Mouse (Mus musculus) brown adipose tissue, adult 24 weeks (tissue): ENCODE measurements around the gene Ltc4s. TPM values are rescaled to one million over a fixed set of nuclear protein-coding genes. Genes with fewer than 3 reads are reported as not detected.

ENCODE experiments used
- H3K27ac ChIP-seq: fragments of 200-500 bp; replicated peaks from 2 replicates; pipeline ENCODE4 v1.5.1; 2012; ENCODE audit warnings: low read depth, mild to moderate bottlenecking, low read length
- H3K4me1 ChIP-seq: fragments of 200-500 bp; 2 replicates; pipeline ENCODE4 v1.6.1; 2012; ENCODE audit warnings: low read length, mixed read lengths; ENCODE audit not compliant: control insufficient read depth, insufficient read depth, insufficient read length
- H3K4me3 ChIP-seq: fragments of 200-500 bp; 2 replicates; pipeline ENCODE4 v1.5.1; 2012; ENCODE audit warnings: low read depth, mild to moderate bottlenecking, low read length, moderate library complexity; ENCODE audit not compliant: insufficient read depth
- polyA plus RNA-seq: library from polyadenylated mRNA; stranded (reverse); fragments of >200 nt; gene quantifications from 2 replicates; pipeline ENCODE4 v1.2.4, GENCODE M21; 2012; ENCODE audit not compliant: missing spikeins, insufficient read depth, insufficient read length

The Ltc4s gene
- 27.5 and 45.3 TPM in 2 replicates for polyA plus RNA-seq

DNA sequence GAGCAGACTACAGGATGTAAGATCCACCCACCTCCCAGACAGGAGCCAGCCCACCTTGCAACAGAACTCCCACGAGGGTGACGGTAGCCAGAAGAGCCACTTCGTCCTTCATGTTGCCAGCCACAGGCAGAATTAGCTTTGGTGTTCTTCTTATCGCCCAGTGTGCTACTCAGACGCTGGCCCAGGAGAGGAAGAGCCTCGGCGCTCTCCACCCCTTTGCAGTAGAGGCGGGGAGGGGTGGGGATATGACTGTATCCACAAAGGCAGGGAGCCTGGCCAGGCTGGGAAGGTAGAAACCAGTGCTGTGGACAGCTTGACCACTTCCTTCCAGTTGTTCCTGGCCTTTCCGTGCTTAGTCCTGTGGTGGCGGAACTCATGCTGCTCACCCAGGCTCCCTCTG lies at the start of gene Ltc4s:
Gene Ltc4s, minus strand, starts transcription at position 293 of the 400 bp plus-strand sequence.
- Histone ChIP-seq H3K27ac (peak within 1 kb of the TSS; percentile 97), H3K4me1 (peaks cover 26% of the 10 kb centered on the region), H3K4me3 (peak within 1 kb of the TSS; percentile 85)

- Histone ChIP-seq H3K4me1 (peaks cover 10% of the 10 kb centered on the region), H3K27ac (0 out of 2 replicates have a peak overlapping the region, but pooled peaks have one; percentile 30), H3K4me3 (no peak overlapping the region)
These were observed 48.0 kb upstream of the Ltc4s start for GRCm38 (mm10) chr11:50286428-50286827.

GRCm38 (mm10) chr11:50285696-50286095 lies 47.3 kb upstream of the Ltc4s start:
- Histone ChIP-seq H3K4me1 (peaks cover 10% of the 10 kb centered on the region), H3K27ac (0 out of 2 replicates have a peak overlapping the region, but pooled peaks have one; percentile 8), H3K4me3 (no peak overlapping the region)

- H3K27ac ChIP-seq: no peak overlapping the region
- peaks cover 7% of the 10 kb centered on the region for H3K4me1 ChIP-seq
- H3K4me3 ChIP-seq: no peak overlapping the region
These were observed 46.8 kb upstream of the Ltc4s start for GRCm38 (mm10) chr11:50285263-50285662.

- H3K4me1 ChIP-seq: peaks cover 6% of the 10 kb centered on the region
These were observed 41.6 kb upstream of the Ltc4s start for GRCm38 (mm10) chr11:50280053-50280452.

GRCm38 (mm10) chr11:50279005-50279404 lies 40.6 kb upstream of the Ltc4s start:
- H3K27ac ChIP-seq: no peak overlapping the region
- H3K4me1 ChIP-seq: peaks cover 8% of the 10 kb centered on the region
- H3K4me3 ChIP-seq: no peak overlapping the region

More at GRCm38 (mm10) chr11:50280053-50280452, 41.6 kb upstream of the Ltc4s start:
- no peak overlapping the region for H3K4me3 ChIP-seq
- no peak overlapping the region for H3K27ac ChIP-seq

GRCm38 (mm10) chr11:50277706-50278105 lies 39.3 kb upstream of the Ltc4s start:
- Histone ChIP-seq H3K4me3 (no peak overlapping the region), H3K27ac (no peak overlapping the region), H3K4me1 (peaks cover 8% of the 10 kb centered on the region)

DNA sequence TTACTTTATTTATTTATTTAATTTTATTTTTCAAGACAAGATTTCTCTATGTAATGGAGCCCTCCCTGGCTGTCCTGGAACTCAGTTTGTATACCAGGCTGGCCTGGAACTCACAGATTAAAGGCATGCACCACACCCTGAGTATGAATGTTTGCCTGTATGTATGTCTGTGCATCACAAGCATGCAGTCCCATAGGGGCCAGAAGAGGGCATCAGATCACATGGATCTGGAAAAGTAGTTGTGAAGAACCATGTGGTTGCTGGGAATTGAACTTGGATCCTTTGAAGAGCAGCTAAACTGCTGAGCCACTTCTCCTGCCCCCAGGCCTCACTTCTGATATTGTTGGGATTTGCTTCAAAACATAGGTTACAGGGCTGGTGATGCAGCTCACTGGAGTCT lies 38.6 kb upstream of the Ltc4s start:
- Histone ChIP-seq H3K4me1 (peaks cover 8% of the 10 kb centered on the region), H3K27ac (no peak overlapping the region), H3K4me3 (no peak overlapping the region)

DNA sequence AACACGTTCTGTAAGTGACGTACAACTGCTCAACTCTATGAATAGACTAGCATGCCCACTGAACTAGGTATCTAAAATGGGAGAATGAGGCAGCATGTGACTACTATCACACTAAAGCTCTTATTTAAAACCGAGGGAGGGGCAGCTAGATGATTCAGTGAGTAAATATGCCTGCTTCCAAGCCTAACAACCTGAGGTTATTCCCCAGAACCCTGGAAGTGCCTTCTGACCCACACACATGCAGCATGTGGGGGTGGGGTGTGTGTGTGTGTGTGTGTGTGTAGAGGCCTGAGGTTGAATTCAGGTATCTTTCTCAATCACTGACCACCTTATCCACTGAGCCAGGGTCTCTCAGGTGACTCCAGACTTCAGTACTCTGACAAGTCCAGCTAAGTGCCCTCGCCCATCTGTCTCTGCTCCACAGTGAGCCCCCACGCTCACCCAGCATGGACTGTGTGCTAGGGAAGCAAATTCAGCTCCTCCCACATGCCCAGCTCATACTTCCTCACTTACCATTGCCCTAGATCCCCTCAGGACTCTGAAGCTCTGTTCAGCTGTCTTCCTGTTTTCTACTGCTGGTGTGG lies 37.2 kb upstream of the Ltc4s start:
- Histone ChIP-seq H3K4me3 (no peak overlapping the region), H3K4me1 (peaks cover 12% of the 10 kb centered on the region), H3K27ac (no peak overlapping the region; the same call in 1 of the 2 replicates)

DNA sequence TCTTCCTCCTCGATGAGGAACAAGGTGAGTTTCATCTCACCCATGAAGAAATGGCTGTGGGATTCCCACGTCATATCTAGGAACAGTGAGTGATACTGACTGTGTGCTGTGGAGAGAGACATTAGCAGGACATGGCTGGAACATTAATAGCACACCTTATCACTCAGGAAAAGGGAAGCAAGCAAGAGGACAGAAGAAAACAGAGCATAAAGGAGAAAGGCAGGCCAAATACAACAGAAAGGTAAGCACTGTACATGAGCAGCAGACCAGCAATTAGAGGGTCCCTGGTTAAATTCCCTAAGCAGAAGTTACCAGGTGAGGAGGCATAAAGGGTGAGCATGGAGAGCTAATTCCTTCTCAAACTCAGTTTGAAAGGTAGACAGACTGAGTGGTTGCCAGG lies 36.7 kb upstream of the Ltc4s start:
- H3K27ac ChIP-seq: no peak overlapping the region
- H3K4me3 ChIP-seq: no peak overlapping the region

GRCm38 (mm10) chr11:50272819-50273218 lies 34.4 kb upstream of the Ltc4s start:
- no peak overlapping the region for H3K27ac ChIP-seq
- peaks cover 12% of the 10 kb centered on the region for H3K4me1 ChIP-seq
- H3K4me3 ChIP-seq: no peak overlapping the region

More for the DNA sequence above, 36.7 kb upstream of the Ltc4s start:
- H3K4me1 ChIP-seq: peaks cover 12% of the 10 kb centered on the region

- Histone ChIP-seq H3K4me1 (peaks cover 6% of the 10 kb centered on the region), H3K4me3 (no peak overlapping the region), H3K27ac (no peak overlapping the region)
These were observed 31.5 kb upstream of the Ltc4s start for GRCm38 (mm10) chr11:50269885-50270284.

DNA sequence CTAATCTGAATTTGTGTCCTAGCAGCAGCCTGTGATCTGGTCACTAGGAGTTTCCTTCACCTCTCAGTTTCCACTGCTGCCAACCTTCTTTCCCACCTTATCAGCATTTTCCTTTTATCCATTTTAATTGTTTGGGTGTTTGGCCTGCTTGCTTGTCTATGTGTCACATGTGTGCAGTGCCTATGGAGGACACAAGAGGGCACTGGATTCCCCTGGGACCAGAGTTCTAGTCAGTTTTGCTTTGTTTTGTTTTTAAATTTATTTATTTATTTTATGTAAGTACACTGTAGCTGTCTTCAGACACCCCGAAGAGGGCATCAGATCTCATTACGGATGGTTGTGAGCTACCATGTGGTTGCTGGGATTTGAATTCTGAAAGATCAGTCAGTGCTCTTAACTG lies 30.7 kb upstream of the Ltc4s start:
- Histone ChIP-seq H3K4me1 (peaks cover 5% of the 10 kb centered on the region; the same call in 1 of the 2 replicates), H3K27ac (no peak overlapping the region), H3K4me3 (no peak overlapping the region)

- Histone ChIP-seq H3K27ac (no peak overlapping the region), H3K4me1 (peaks cover 4% of the 10 kb centered on the region; the same call in 1 of the 2 replicates), H3K4me3 (no peak overlapping the region)
These were observed 28.6 kb upstream of the Ltc4s start for GRCm38 (mm10) chr11:50266997-50267396.

DNA sequence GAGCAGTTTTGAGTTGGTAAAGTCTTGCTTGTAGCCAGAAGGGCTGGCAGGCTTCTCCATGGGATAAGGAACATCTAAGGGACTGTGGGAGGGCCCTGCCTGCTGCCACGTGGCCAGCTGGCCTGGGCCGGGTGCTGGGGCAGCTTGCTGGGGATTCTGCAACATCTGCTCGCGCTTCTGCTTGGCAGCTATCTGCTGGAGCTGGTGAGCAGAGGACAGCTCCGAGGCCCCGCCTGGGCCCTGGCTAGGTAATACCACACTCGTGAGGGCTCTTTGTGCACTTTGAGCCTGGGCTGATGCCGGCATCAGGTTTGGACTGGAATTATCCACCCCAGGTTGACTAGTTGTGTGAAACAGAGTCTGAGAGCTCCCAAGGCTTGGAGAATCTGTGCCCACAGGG lies 27.5 kb upstream of the Ltc4s start:
- no peak overlapping the region for H3K4me3 ChIP-seq
- no peak overlapping the region for H3K27ac ChIP-seq
- no peaks in the 10 kb centered on the region for H3K4me1 ChIP-seq

- Histone ChIP-seq H3K4me3 (no peak overlapping the region), H3K4me1 (peaks cover 6% of the 10 kb centered on the region)
These were observed 24.8 kb upstream of the Ltc4s start for GRCm38 (mm10) chr11:50263198-50263597.

More at GRCm38 (mm10) chr11:50263198-50263597, 24.8 kb upstream of the Ltc4s start:
- H3K27ac ChIP-seq: no peak overlapping the region
